Mouse (Mus musculus) liver, embryonic 14.5 days (tissue): ENCODE measurements at regions not wholly inside any gene's neighbourhood (a gene's known extent, or its start where the extent isn't known, plus 50 kb on each side); places are given as distances from the start of the nearest gene placed in this dataset.

ENCODE experiments used
- ATAC-seq: fragments of 200-750 bp; cut with Nextera tagmentation; 2 replicates; pipeline ENCODE4 v1.8.0; 2017; ENCODE audit warnings: moderate number of reproducible peaks, mild to moderate bottlenecking, moderate library complexity; ENCODE audit not compliant: insufficient read depth
- DNase-seq, 3 experiments: peaks; one replicate each; pipeline ENCODE4 v3.0.0-alpha.2; 2012 to 2013; ENCODE audit warnings: low read depth in 3 of 3, low spot score in 3 of 3
- H3K27ac ChIP-seq: fragments of 300-500 bp; sonication (generic); 2 replicates; pipeline ENCODE4 v1.5.1; 2014; ENCODE audit warnings: moderate library complexity, mild to moderate bottlenecking, control low read depth, inconsistent platforms
- H3K27me3 ChIP-seq: fragments of 300-500 bp; sonication (generic); 2 replicates; pipeline ENCODE4 v1.6.1; 2014; ENCODE audit warnings: mild to moderate bottlenecking, low read length, moderate library complexity; ENCODE audit not compliant: control insufficient read depth, insufficient read depth
- H3K36me3 ChIP-seq: fragments of 300-500 bp; sonication (generic); replicated peaks from 2 replicates; pipeline ENCODE4 v1.6.1; 2014; ENCODE audit warnings: low read depth; ENCODE audit not compliant: control insufficient read depth, insufficient read depth
- H3K4me1 ChIP-seq, 2 experiments: fragments of 200-500 bp in 1 of 2; fragments of 300-500 bp in 1 of 2; sonication (generic) in 1 of 2; replicated peaks; 2 replicates each; pipeline ENCODE4 v1.6.1; 2012 to 2014; ENCODE audit warnings: antibody characterized with exemption in 1 of 2, inconsistent platforms in 1 of 2, low read length in 1 of 2; ENCODE audit not compliant: control insufficient read depth in 2 of 2, insufficient read depth in 2 of 2
- H3K4me2 ChIP-seq: fragments of 300-500 bp; sonication (generic); 2 replicates; pipeline ENCODE4 v1.6.1; 2014; ENCODE audit warnings: low read depth, mild to moderate bottlenecking, control low read depth, moderate library complexity
- H3K4me3 ChIP-seq, 2 experiments: fragments of 200-500 bp in 1 of 2; fragments of 300-500 bp in 1 of 2; sonication (generic) in 1 of 2; 2 replicates each; pipeline ENCODE4 v1.5.1; 2012 to 2014; ENCODE audit warnings: low read depth in 2 of 2, low read length in 2 of 2, mild to moderate bottlenecking in 2 of 2, control low read depth in 1 of 2, inconsistent platforms in 1 of 2, moderate library complexity in 1 of 2; ENCODE audit not compliant: insufficient read depth in 1 of 2
- H3K9ac ChIP-seq: fragments of 300-500 bp; sonication (generic); replicated peaks from 2 replicates; pipeline ENCODE4 v1.6.1; 2014; ENCODE audit warnings: mild to moderate bottlenecking, control low read depth, moderate library complexity
- H3K9me3 ChIP-seq: fragments of 300-500 bp; sonication (generic); 2 replicates; pipeline ENCODE4 v1.6.1; 2016; ENCODE audit warnings: low read length, mixed read lengths; ENCODE audit not compliant: control insufficient read depth
- CTCF ChIP-seq: IDR thresholded peaks from 2 replicates; pipeline ENCODE4 v1.5.1; 2016; ENCODE audit warnings: antibody characterized with exemption, low read depth, control low read depth
- EP300 ChIP-seq: IDR thresholded peaks from 2 replicates; pipeline ENCODE4 v1.6.1; 2016; ENCODE audit warnings: antibody characterized with exemption, low read depth
- WGBS: fragments of 180-500 bp; shearing (Covaris S2); extraction: QIAGEN DNeasy Blood & Tissue Kit; methylation state at CpG from one replicate; pipeline ENCODE4 v1.1.7; 2014; ENCODE audit not compliant: insufficient replicate concordance; 5-methylcytosine and 5-hydroxymethylcytosine counted together

DNA sequence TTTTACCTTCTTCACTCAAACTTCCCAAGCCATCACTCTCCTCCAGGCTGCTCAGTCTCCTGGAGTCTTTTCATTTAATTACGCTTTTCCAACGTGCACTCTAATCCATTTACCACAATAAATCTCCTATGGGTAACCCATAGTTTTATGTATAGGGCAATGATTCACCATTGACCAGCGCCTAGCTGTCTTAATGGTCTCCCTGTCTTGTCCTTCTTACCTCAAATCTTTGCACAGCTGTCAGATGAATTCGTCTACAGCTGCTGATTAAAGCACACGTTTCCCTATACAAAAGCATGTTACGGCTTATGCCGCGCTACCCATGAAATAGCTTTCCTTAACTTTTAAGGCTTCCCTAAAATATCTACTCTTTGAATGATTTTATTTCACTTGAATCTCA is 239.5 kb upstream of the Usp25 start:
- no peaks in the 10 kb centered on the region for H3K36me3 ChIP-seq
- no peak overlapping the region for H3K4me3 ChIP-seq
- no peaks in the 10 kb centered on the region for H3K27me3 ChIP-seq
- TF ChIP-seq CTCF, result no peak
- TF ChIP-seq EP300, result no peak
- ATAC-seq (no peak), DNase-seq (no peak)
- no peak overlapping the region for H3K27ac ChIP-seq
- no peak overlapping the region for H3K4me2 ChIP-seq
- H3K9me3 ChIP-seq, result no peaks in the 10 kb centered on the region
- no peaks in the 10 kb centered on the region for H3K4me1 ChIP-seq
- H3K9ac ChIP-seq, result no peak overlapping the region
- WGBS, result 70% methylated on average over 8 of the region's 8 CpGs

DNA sequence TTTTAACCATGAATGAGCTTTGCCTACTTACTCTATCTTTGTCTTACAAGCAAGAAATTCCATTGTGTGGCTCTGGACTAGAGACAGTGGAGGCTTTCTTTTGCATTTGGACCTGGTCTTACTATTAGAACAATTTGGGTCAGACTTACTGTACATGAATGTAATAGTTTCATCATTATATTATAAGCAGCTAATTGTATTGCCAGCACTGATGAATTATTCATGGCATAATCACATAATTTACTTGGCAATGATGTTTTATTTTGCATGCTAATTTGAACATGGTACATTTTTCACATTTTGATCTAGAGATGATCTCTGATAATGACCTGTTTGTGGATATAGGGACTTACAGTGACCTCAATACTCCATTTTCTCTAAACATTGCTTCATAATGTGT is 240.0 kb upstream of the Usp25 start:
- Histone ChIP-seq H3K36me3 (no peaks in the 10 kb centered on the region), H3K4me2 (no peak overlapping the region), H3K27me3 (no peaks in the 10 kb centered on the region), H3K9me3 (no peaks in the 10 kb centered on the region), H3K9ac (no peak overlapping the region), H3K4me1 (no peaks in the 10 kb centered on the region), H3K4me3 (no peak overlapping the region), H3K27ac (no peak overlapping the region)
- ATAC-seq, result no peak
- DNase-seq, result no peak
- TF ChIP-seq EP300 (no peak), CTCF (no peak)

GRCm38 (mm10) chr16:76768607-76769006 is 244.9 kb upstream of the Usp25 start:
- H3K27me3 ChIP-seq, result no peaks in the 10 kb centered on the region
- H3K4me2 ChIP-seq, result no peak overlapping the region
- ATAC-seq (no peak), DNase-seq (peak in 1 of 3 experiments; percentile 1)
- H3K9ac ChIP-seq, result no peak overlapping the region
- H3K4me1 ChIP-seq, result no peaks in the 10 kb centered on the region
- no peaks in the 10 kb centered on the region for H3K9me3 ChIP-seq
- H3K27ac ChIP-seq, result no peak overlapping the region
- no peak for TF ChIP-seq EP300
- peak; percentile 43 for TF ChIP-seq CTCF
- H3K36me3 ChIP-seq, result no peaks in the 10 kb centered on the region
- WGBS, result 55% methylated on average over 9 of the region's 9 CpGs
- H3K4me3 ChIP-seq, result no peak overlapping the region

GRCm38 (mm10) chr16:76766636-76767035 is 246.9 kb upstream of the Usp25 start:
- H3K27me3 ChIP-seq, result no peaks in the 10 kb centered on the region
- no peaks in the 10 kb centered on the region for H3K36me3 ChIP-seq
- H3K27ac ChIP-seq, result no peak overlapping the region
- no peak overlapping the region for H3K9ac ChIP-seq
- no peak overlapping the region for H3K4me2 ChIP-seq
- DNase-seq (no peak), ATAC-seq (no peak)
- no peaks in the 10 kb centered on the region for H3K4me1 ChIP-seq
- 58% methylated on average over 3 of the region's 3 CpGs for WGBS
- no peak for TF ChIP-seq EP300
- TF ChIP-seq CTCF, result no peak
- H3K9me3 ChIP-seq, result no peaks in the 10 kb centered on the region
- H3K4me3 ChIP-seq, result no peak overlapping the region

- ATAC-seq (no peak), DNase-seq (no peak)
- Histone ChIP-seq H3K4me1 (no peaks in the 10 kb centered on the region), H3K9me3 (no peaks in the 10 kb centered on the region), H3K4me3 (no peak overlapping the region), H3K36me3 (no peaks in the 10 kb centered on the region), H3K9ac (no peak overlapping the region), H3K27ac (no peak overlapping the region), H3K27me3 (no peaks in the 10 kb centered on the region), H3K4me2 (no peak overlapping the region)
- TF ChIP-seq CTCF (no peak), EP300 (no peak)
- 50% methylated on average over 7 of the region's 7 CpGs for WGBS
These were observed 248.0 kb upstream of the Usp25 start for GRCm38 (mm10) chr16:76765536-76765935.
